Mouse (Mus musculus) neutrophil, adult 83 days (primary cell): Measurements from ENCODE around the gene Pank2. TPM values are rescaled to one million over a fixed set of nuclear protein-coding genes. Genes with fewer than 3 reads are reported as not detected.

Experiments used
- total RNA-seq, 2 experiments: library from RNA; stranded (reverse); gene quantifications; one replicate each; pipeline ENCODE4 v1.2.4; 2023

Gene Pank2
- 10 to 100 TPM; 40.1 to 40.2 TPM for total RNA-seq

DNA sequence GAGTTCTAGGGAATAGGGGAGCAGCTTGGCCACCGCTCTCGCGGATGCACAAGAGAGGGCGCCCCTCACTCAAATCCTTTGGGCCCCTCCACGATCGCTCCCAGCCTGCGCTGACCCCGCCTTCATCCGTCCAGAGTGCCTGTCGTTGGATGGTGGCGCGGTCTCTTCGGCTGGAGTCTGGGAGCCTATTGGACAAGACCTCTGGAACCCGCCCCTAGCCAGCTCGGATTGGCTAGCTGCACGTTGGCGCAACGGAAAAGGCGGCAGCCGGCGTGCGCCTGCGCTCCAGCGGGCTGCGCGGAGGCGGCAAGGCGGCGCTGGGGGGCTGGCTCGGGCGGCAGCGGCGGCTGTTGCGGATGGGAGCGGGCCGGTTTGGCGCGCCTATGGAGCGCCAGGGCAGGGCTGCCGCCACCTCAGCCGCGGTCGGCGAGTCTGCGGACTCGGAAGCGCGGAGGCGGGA lies at the start of gene Pank2:
Gene Pank2, plus strand, starts transcription at position 283 of the 460 bp plus-strand sequence.

DNA sequence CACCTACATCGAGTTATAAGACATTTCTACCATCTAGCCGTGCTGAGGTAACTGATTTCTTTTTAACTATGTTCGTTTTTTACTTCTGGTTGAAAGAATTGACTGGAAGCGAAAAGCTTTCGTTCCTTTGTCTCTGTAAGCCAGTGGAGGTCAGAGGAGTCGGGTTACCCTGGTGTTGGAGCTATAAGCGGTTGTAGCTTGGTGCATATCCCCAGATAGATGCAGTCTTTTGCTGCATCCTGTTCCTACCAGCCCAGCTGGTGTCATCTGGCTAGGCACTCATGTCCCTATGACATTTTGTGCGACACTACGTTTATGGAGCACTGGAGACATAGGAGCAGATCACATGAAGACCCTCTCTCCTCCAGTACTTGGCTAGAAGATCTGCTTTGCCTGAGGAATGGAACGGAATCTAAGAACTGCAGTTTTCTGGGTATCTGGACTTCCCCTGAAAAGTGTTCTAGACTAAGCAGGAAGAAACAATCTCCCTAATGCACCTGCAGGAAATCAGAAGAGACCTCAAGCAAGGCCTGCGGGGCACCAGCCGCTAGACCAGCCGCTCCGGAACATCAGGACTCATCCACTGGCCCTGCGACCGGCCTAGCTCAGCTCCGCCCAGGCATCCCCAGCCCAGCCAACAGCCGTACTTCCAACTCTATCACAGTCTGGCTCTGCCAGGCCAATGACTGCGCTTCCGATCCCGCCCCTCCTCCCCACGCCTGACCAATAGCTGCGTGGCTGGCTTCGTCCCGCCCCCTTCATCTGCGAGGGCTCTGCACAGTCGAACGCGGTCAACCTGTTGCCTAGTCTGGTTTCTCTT lies 28.8 kb upstream of the Pank2 start, which contains the start of gene Mavs:
Gene Mavs, plus strand, starts transcription at position 757 of the 820 bp plus-strand sequence.

Other genes with a start within 250 kb of the Pank2 start
- gene Gfra4, start 219.4 kb upstream of the Pank2 start, total RNA-seq = not detected
- gene Adam33, start 198.7 kb upstream of the Pank2 start, total RNA-seq = 1 to 10 TPM; 3.1 to 3.7 TPM
- 1 to 10 TPM; 3.8 to 4.1 TPM for gene Siglec1, start 175.7 kb upstream of the Pank2 start, total RNA-seq
- gene Hspa12b, start 135.2 kb upstream of the Pank2 start, total RNA-seq = not detected
- not detected for gene Gm11037, start 129.0 kb upstream of the Pank2 start, total RNA-seq
- 10 to 100 TPM; 50.5 to 51.9 TPM for gene 1700037H04Rik, start 102.4 kb upstream of the Pank2 start, total RNA-seq
- gene Cenpb, start 82.4 kb upstream of the Pank2 start, total RNA-seq = 10 to 100 TPM; 23.1 to 26.1 TPM
- gene Cdc25b, start 75.5 kb upstream of the Pank2 start, total RNA-seq = 10 to 100 TPM; 56.9 to 60.2 TPM
- gene Spef1, start 75.2 kb upstream of the Pank2 start, total RNA-seq = 1 to 10 TPM; 2.0 to 2.4 TPM
- 10 to 100 TPM; 14.0 to 17.7 TPM for gene Ap5s1, start 55.4 kb upstream of the Pank2 start, total RNA-seq
- gene Mavs, start 28.4 kb upstream of the Pank2 start, total RNA-seq = 10 to 100 TPM; 11.4 to 11.5 TPM
- gene Rnf24, start 90.4 kb downstream of the Pank2 start, total RNA-seq = 1 to 10 TPM; 5.2 to 9.1 TPM
- 10 to 100 TPM; 27.0 to 32.1 TPM for gene Smox, start 229.0 kb downstream of the Pank2 start, total RNA-seq